Mouse (Mus musculus): Measurements from ENCODE around the gene Vmn1r86. TPM values are rescaled to one million over a fixed set of nuclear protein-coding genes. Genes with fewer than 3 reads are reported as not detected.
A peak's percentile ranks its signal among the peaks of the same experiment; 100 is the strongest.

The Vmn1r86 gene
- total and polyA plus RNA-seq, 2 experiments from 2014 or later = not detected

GRCm38 (mm10) chr7:13054287-13055010 is 65.3 kb downstream of the Vmn1r86 start, which contains the start of gene Mzf1:
TSS of gene Mzf1 (minus strand) at chr7:13054764.
- no peaks in the 10 kb centered on the region for H3K36me3 ChIP-seq (replicated peaks; ENCODE audit: control insufficient read depth, insufficient read depth, low read length)
- H3K27ac ChIP-seq (ENCODE audit: low read depth) = peak within 1 kb of the TSS; percentile 56
- peak; percentile 92 for ATAC-seq (ENCODE audit: insufficient read depth, low read depth)
- H3K9me3 ChIP-seq (replicated peaks; ENCODE audit: control insufficient read depth, low read length) = no peaks in the 10 kb centered on the region
- H3K4me3 ChIP-seq (ENCODE audit: low read depth, low read length) = peak within 1 kb of the TSS; percentile 65
- TF ChIP-seq CTCF (IDR thresholded peaks at IDR 0.05; ENCODE audit: low read depth) (no peak), EP300 (IDR thresholded peaks at IDR 0.05; ENCODE audit: low read depth) (no peak)
- DNase-seq (ENCODE audit: low spot score) = peak; percentile 91
- H3K4me2 ChIP-seq (ENCODE audit: low read depth, low read length) = peak within 1 kb of the TSS; percentile 71
- peak within 1 kb of the TSS; percentile 45; the same call in 1 of the 2 replicates for H3K9ac ChIP-seq (replicated peaks; ENCODE audit: low read depth, low read length)
- H3K27me3 ChIP-seq (ENCODE audit: control insufficient read depth, insufficient read depth, low read length) = no peaks in the 10 kb centered on the region
- under 1% methylated on average over 41 of the region's 41 CpGs for WGBS
- H3K4me1 ChIP-seq (ENCODE audit: control insufficient read depth, insufficient read depth) = 0 out of 2 replicates have a peak, but pooled peaks cover 5% of the 10 kb centered on the region

DNA sequence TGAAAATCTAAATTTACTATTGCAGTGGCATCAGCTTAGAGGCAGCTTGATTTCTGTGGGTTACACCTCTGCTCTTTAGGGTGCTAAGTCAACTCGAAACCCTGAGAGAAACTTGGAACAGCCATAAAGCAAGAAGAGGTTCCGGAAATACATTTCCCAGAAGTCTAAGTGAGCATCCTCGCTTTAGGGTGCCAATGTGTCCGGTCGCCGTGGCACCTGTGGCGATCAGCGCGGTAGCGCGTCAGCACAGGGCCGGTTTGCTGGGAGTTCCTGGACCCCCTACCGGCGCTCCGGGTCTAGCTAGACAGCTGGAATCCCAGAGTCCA is 65.8 kb downstream of the Vmn1r86 start:
- Histone ChIP-seq H3K9me3 (replicated peaks; ENCODE audit: control insufficient read depth, low read length) (no peaks in the 10 kb centered on the region), H3K9ac (replicated peaks; ENCODE audit: low read depth, low read length) (peak overlapping the region; percentile 45; the same call in 1 of the 2 replicates), H3K4me3 (ENCODE audit: low read depth, low read length) (peak overlapping the region; percentile 65), H3K4me2 (ENCODE audit: low read depth, low read length) (peak overlapping the region; percentile 71), H3K36me3 (replicated peaks; ENCODE audit: control insufficient read depth, insufficient read depth, low read length) (no peaks in the 10 kb centered on the region), H3K27me3 (ENCODE audit: control insufficient read depth, insufficient read depth, low read length) (no peaks in the 10 kb centered on the region), H3K27ac (ENCODE audit: low read depth) (no peak overlapping the region), H3K4me1 (ENCODE audit: control insufficient read depth, insufficient read depth) (0 out of 2 replicates have a peak, but pooled peaks cover 5% of the 10 kb centered on the region)
- ATAC-seq (ENCODE audit: insufficient read depth, low read depth) (no peak), DNase-seq (ENCODE audit: low spot score) (no peak)
- TF ChIP-seq CTCF (IDR thresholded peaks at IDR 0.05; ENCODE audit: low read depth) (no peak), EP300 (IDR thresholded peaks at IDR 0.05; ENCODE audit: low read depth) (no peak)
- 2% methylated on average over 15 of the region's 15 CpGs for WGBS

DNA sequence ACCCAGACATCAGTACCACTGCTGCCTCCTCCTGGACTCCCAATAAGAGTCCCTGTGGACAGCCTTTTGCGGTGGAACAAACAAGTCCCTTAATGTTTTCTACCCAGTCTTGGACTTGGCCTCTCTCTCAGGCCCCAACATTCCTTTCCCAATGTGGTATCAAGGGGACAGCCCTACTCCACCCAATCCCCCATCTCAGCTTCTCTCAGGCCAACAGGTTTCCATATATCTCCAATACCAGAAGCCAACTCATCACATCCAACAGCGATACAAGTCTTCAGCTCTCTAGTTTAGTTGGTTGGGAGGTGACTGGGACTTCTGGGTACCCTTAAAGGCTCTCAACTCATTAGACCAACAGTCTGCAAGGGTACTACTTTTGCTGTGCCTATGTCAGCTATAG is 66.2 kb downstream of the Vmn1r86 start:
- Histone ChIP-seq H3K4me1 (ENCODE audit: control insufficient read depth, insufficient read depth) (0 out of 2 replicates have a peak, but pooled peaks cover 5% of the 10 kb centered on the region), H3K4me2 (ENCODE audit: low read depth, low read length) (peak overlapping the region; percentile 71), H3K9ac (replicated peaks; ENCODE audit: low read depth, low read length) (no peak overlapping the region), H3K36me3 (replicated peaks; ENCODE audit: control insufficient read depth, insufficient read depth, low read length) (no peaks in the 10 kb centered on the region), H3K27ac (ENCODE audit: low read depth) (no peak overlapping the region), H3K4me3 (ENCODE audit: low read depth, low read length) (peak overlapping the region; percentile 65; the same call in 1 of the 2 replicates), H3K9me3 (replicated peaks; ENCODE audit: control insufficient read depth, low read length) (no peaks in the 10 kb centered on the region), H3K27me3 (ENCODE audit: control insufficient read depth, insufficient read depth, low read length) (no peaks in the 10 kb centered on the region)
- TF ChIP-seq EP300 (IDR thresholded peaks at IDR 0.05; ENCODE audit: low read depth) (no peak), CTCF (IDR thresholded peaks at IDR 0.05; ENCODE audit: low read depth) (no peak)
- WGBS = 90% methylated on average over 2 of the region's 2 CpGs
- DNase-seq (ENCODE audit: low spot score) (no peak), ATAC-seq (ENCODE audit: insufficient read depth, low read depth) (no peak)

DNA sequence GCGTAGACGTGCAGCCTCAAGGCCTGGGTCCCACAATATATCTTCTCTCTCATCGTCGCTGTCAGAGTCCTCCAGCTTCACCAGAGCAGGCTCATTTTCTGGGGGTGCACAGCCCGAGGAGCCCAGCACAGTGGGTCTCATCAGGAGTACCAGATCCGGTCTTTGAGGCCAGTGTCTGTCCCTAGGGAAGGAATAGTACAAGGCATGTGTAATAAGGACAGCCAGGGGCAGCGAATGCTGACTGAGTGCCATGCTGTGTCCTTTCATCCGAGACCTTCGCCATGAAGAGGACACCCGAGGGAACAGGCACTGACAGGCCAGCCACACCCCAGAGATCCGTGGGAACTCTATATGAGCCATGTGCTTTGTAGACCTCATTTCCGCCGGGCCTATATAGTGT is 66.7 kb downstream of the Vmn1r86 start:
- Histone ChIP-seq H3K9me3 (replicated peaks; ENCODE audit: control insufficient read depth, low read length) (no peaks in the 10 kb centered on the region), H3K4me2 (ENCODE audit: low read depth, low read length) (no peak overlapping the region), H3K36me3 (replicated peaks; ENCODE audit: control insufficient read depth, insufficient read depth, low read length) (no peaks in the 10 kb centered on the region), H3K4me3 (ENCODE audit: low read depth, low read length) (no peak overlapping the region), H3K27me3 (ENCODE audit: control insufficient read depth, insufficient read depth, low read length) (no peaks in the 10 kb centered on the region), H3K4me1 (ENCODE audit: control insufficient read depth, insufficient read depth) (0 out of 2 replicates have a peak, but pooled peaks cover 5% of the 10 kb centered on the region), H3K27ac (ENCODE audit: low read depth) (no peak overlapping the region), H3K9ac (replicated peaks; ENCODE audit: low read depth, low read length) (no peak overlapping the region)
- ATAC-seq (ENCODE audit: insufficient read depth, low read depth) (no peak), DNase-seq (ENCODE audit: low spot score) (no peak)
- TF ChIP-seq EP300 (IDR thresholded peaks at IDR 0.05; ENCODE audit: low read depth) (no peak), CTCF (IDR thresholded peaks at IDR 0.05; ENCODE audit: low read depth) (no peak)
- 86% methylated on average over 13 of the region's 13 CpGs for WGBS

Other genes with a start within 250 kb of the Vmn1r86 start
- 2.9 and 6.3 TPM in 2 replicates for gene Zfp128, start 238.7 kb downstream of the Vmn1r86 start, total RNA-seq (2014; rRNA removed; ENCODE audit: low replicate concordance)
- gene Zfp128, start 238.7 kb downstream of the Vmn1r86 start, polyA plus RNA-seq (2015; fragmentation: Nextera tagmentation; extraction: Ambion mirVana) = 2.3 and 3.0 TPM in 2 replicates
- 1.3 and 3.5 TPM in 2 replicates for gene Zscan22, start 222.1 kb downstream of the Vmn1r86 start, total RNA-seq (2014; rRNA removed; ENCODE audit: low replicate concordance)
- gene Zscan22, start 222.1 kb downstream of the Vmn1r86 start, polyA plus RNA-seq (2015; fragmentation: Nextera tagmentation; extraction: Ambion mirVana) = 4.4 and 4.6 TPM in 2 replicates
- 1,775 and 1,995 TPM in 2 replicates for gene Rps5, start 197.6 kb downstream of the Vmn1r86 start, total RNA-seq (2014; rRNA removed; ENCODE audit: low replicate concordance)
- gene Rps5, start 197.6 kb downstream of the Vmn1r86 start, polyA plus RNA-seq (2015; fragmentation: Nextera tagmentation; extraction: Ambion mirVana) = 431 and 457 TPM in 2 replicates
- gene Rnf225, start 192.5 kb downstream of the Vmn1r86 start, total RNA-seq (2014; rRNA removed; ENCODE audit: low replicate concordance) = not detected in 2 replicates
- gene Rnf225, start 192.5 kb downstream of the Vmn1r86 start, polyA plus RNA-seq (2015; fragmentation: Nextera tagmentation; extraction: Ambion mirVana) = 0.14 and 0.19 TPM in 2 replicates
- gene Zfp324, start 154.1 kb downstream of the Vmn1r86 start, total RNA-seq (2014; rRNA removed; ENCODE audit: low replicate concordance) = 2.9 and 10.9 TPM in 2 replicates
- gene Zfp324, start 154.1 kb downstream of the Vmn1r86 start, polyA plus RNA-seq (2015; fragmentation: Nextera tagmentation; extraction: Ambion mirVana) = 3.7 and 4.2 TPM in 2 replicates
- gene Zfp446, start 142.1 kb downstream of the Vmn1r86 start, total RNA-seq (2014; rRNA removed; ENCODE audit: low replicate concordance) = 2.5 and 6.2 TPM in 2 replicates
- 3.1 and 3.3 TPM in 2 replicates for gene Zfp446, start 142.1 kb downstream of the Vmn1r86 start, polyA plus RNA-seq (2015; fragmentation: Nextera tagmentation; extraction: Ambion mirVana)
- gene Slc27a5, start 121.7 kb downstream of the Vmn1r86 start, total RNA-seq (2014; rRNA removed; ENCODE audit: low replicate concordance) = not detected in 2 replicates
- gene Slc27a5, start 121.7 kb downstream of the Vmn1r86 start, polyA plus RNA-seq (2015; fragmentation: Nextera tagmentation; extraction: Ambion mirVana) = not detected in 2 replicates
- 279 and 309 TPM in 2 replicates for gene Trim28, start 120.8 kb downstream of the Vmn1r86 start, total RNA-seq (2014; rRNA removed; ENCODE audit: low replicate concordance)
- gene Trim28, start 120.8 kb downstream of the Vmn1r86 start, polyA plus RNA-seq (2015; fragmentation: Nextera tagmentation; extraction: Ambion mirVana) = 67.8 and 69.9 TPM in 2 replicates
- gene Zbtb45, start 109.9 kb downstream of the Vmn1r86 start, total RNA-seq (2014; rRNA removed; ENCODE audit: low replicate concordance) = 16.9 and 29.2 TPM in 2 replicates
- 9.5 and 10.5 TPM in 2 replicates for gene Zbtb45, start 109.9 kb downstream of the Vmn1r86 start, polyA plus RNA-seq (2015; fragmentation: Nextera tagmentation; extraction: Ambion mirVana)
- gene Chmp2a, start 85.1 kb downstream of the Vmn1r86 start, total RNA-seq (2014; rRNA removed; ENCODE audit: low replicate concordance) = 48.2 and 72.1 TPM in 2 replicates
- 181 and 183 TPM in 2 replicates for gene Chmp2a, start 85.1 kb downstream of the Vmn1r86 start, polyA plus RNA-seq (2015; fragmentation: Nextera tagmentation; extraction: Ambion mirVana)
- 290 and 312 TPM in 2 replicates for gene Ube2m, start 81.6 kb downstream of the Vmn1r86 start, total RNA-seq (2014; rRNA removed; ENCODE audit: low replicate concordance)
- 116 and 127 TPM in 2 replicates for gene Ube2m, start 81.6 kb downstream of the Vmn1r86 start, polyA plus RNA-seq (2015; fragmentation: Nextera tagmentation; extraction: Ambion mirVana)
- gene Mzf1, start 65.2 kb downstream of the Vmn1r86 start, total RNA-seq (2014; rRNA removed; ENCODE audit: low replicate concordance) = 2.7 and 8.4 TPM in 2 replicates
- gene Mzf1, start 65.2 kb downstream of the Vmn1r86 start, polyA plus RNA-seq (2015; fragmentation: Nextera tagmentation; extraction: Ambion mirVana) = 0.70 and 0.83 TPM in 2 replicates
- gene Vmn1r85, start 24.7 kb downstream of the Vmn1r86 start, total RNA-seq (2014; rRNA removed; ENCODE audit: low replicate concordance) = not detected in 2 replicates
- gene Vmn1r85, start 24.7 kb downstream of the Vmn1r86 start, polyA plus RNA-seq (2015; fragmentation: Nextera tagmentation; extraction: Ambion mirVana) = not detected in 2 replicates
- not detected in 2 replicates for gene Vmn1r87, start 20.2 kb upstream of the Vmn1r86 start, total RNA-seq (2014; rRNA removed; ENCODE audit: low replicate concordance)
- gene Vmn1r87, start 20.2 kb upstream of the Vmn1r86 start, polyA plus RNA-seq (2015; fragmentation: Nextera tagmentation; extraction: Ambion mirVana) = not detected in 2 replicates
- gene Vmn1r88, start 39.7 kb upstream of the Vmn1r86 start, total RNA-seq (2014; rRNA removed; ENCODE audit: low replicate concordance) = not detected in 2 replicates
- gene Vmn1r88, start 39.7 kb upstream of the Vmn1r86 start, polyA plus RNA-seq (2015; fragmentation: Nextera tagmentation; extraction: Ambion mirVana) = not detected in 2 replicates
- gene Vmn1r89, start 93.1 kb upstream of the Vmn1r86 start, total RNA-seq (2014; rRNA removed; ENCODE audit: low replicate concordance) = not detected in 2 replicates
- gene Vmn1r89, start 93.1 kb upstream of the Vmn1r86 start, polyA plus RNA-seq (2015; fragmentation: Nextera tagmentation; extraction: Ambion mirVana) = not detected in 2 replicates
- 2.9 and 12.9 TPM in 2 replicates for gene Lig1, start 157.4 kb upstream of the Vmn1r86 start, total RNA-seq (2014; rRNA removed; ENCODE audit: low replicate concordance)
- 20.1 TPM in 2 replicates for gene Lig1, start 157.4 kb upstream of the Vmn1r86 start, polyA plus RNA-seq (2015; fragmentation: Nextera tagmentation; extraction: Ambion mirVana)
- gene Zswim9, start 158.8 kb upstream of the Vmn1r86 start, total RNA-seq (2014; rRNA removed; ENCODE audit: low replicate concordance) = 0.99 and 1.6 TPM in 2 replicates
- gene Zswim9, start 158.8 kb upstream of the Vmn1r86 start, polyA plus RNA-seq (2015; fragmentation: Nextera tagmentation; extraction: Ambion mirVana) = 3.6 and 5.7 TPM in 2 replicates
- 0.15 and 0.27 TPM in 2 replicates for gene Pla2g4c, start 204.7 kb upstream of the Vmn1r86 start, total RNA-seq (2014; rRNA removed; ENCODE audit: low replicate concordance)
- 0.07 and 0.12 TPM in 2 replicates for gene Pla2g4c, start 204.7 kb upstream of the Vmn1r86 start, polyA plus RNA-seq (2015; fragmentation: Nextera tagmentation; extraction: Ambion mirVana)

All from heart, postnatal 0 days (tissue).